Mouse (Mus musculus) intestine, embryonic 14.5 days (tissue): ENCODE data around the gene Trpm2. TPM values are rescaled to one million over a fixed set of nuclear protein-coding genes. Genes with fewer than 3 reads are reported as not detected.
A peak's percentile ranks its signal among the peaks of the same experiment; 100 is the strongest.

Experiments
- ATAC-seq: fragments of 200-750 bp; cut with Nextera tagmentation; replicated peaks from 2 replicates; pipeline ENCODE4 v1.8.0; 2017; ENCODE audit warnings: low read depth, moderate number of reproducible peaks, moderate TSS enrichment, moderate library complexity; ENCODE audit not compliant: low FRiP score, low TSS enrichment
- DNase-seq: peaks from one replicate; pipeline ENCODE4 v3.0.0-alpha.2; 2018; ENCODE audit warnings: low spot score
- H3K27ac ChIP-seq: fragments of 300-500 bp; sonication (generic); 2 replicates; pipeline ENCODE4 v1.5.1; 2014; ENCODE audit warnings: low read depth, mild to moderate bottlenecking, control low read depth
- H3K27me3 ChIP-seq: fragments of 300-500 bp; sonication (generic); replicated peaks from 2 replicates; pipeline ENCODE4 v1.6.1; 2014; ENCODE audit warnings: low read length, control low read depth; ENCODE audit not compliant: control insufficient read depth, insufficient read depth
- H3K36me3 ChIP-seq: fragments of 300-500 bp; sonication (generic); 2 replicates; pipeline ENCODE4 v1.6.1; 2014; ENCODE audit warnings: low read length, control low read depth; ENCODE audit not compliant: control insufficient read depth, insufficient read depth
- H3K4me1 ChIP-seq: fragments of 300-500 bp; sonication (generic); replicated peaks from 2 replicates; pipeline ENCODE4 v1.6.1; 2014; ENCODE audit warnings: low read length, control low read depth, mixed read lengths; ENCODE audit not compliant: control insufficient read depth, insufficient read depth
- H3K4me2 ChIP-seq: fragments of 300-500 bp; sonication (generic); 2 replicates; pipeline ENCODE4 v1.6.1; 2014; ENCODE audit warnings: low read length
- H3K4me3 ChIP-seq: fragments of 300-500 bp; sonication (generic); 2 replicates; pipeline ENCODE4 v1.5.1; 2014; ENCODE audit warnings: low read depth, low read length, control low read depth, mixed read lengths
- H3K9ac ChIP-seq: fragments of 300-500 bp; sonication (generic); 2 replicates; pipeline ENCODE4 v1.6.1; 2014; ENCODE audit warnings: mild to moderate bottlenecking, low read length
- H3K9me3 ChIP-seq: fragments of 300-500 bp; sonication (generic); 2 replicates; pipeline ENCODE4 v1.6.1; 2016; ENCODE audit warnings: low read length, control low read depth; ENCODE audit not compliant: control insufficient read depth
- WGBS: fragments of 180-500 bp; shearing (Covaris S2); extraction: QIAGEN DNeasy Blood & Tissue Kit; methylation state at CpG from one replicate; pipeline ENCODE4 v1.1.7; 2014; 5-methylcytosine and 5-hydroxymethylcytosine counted together
- polyA plus RNA-seq: library from polyadenylated mRNA; unstranded; fragments of >200 nt; fragmentation: Nextera tagmentation; extraction: Ambion mirVana; gene quantifications from 2 replicates; pipeline ENCODE4 v1.2.1, GENCODE M21; 2014

The Trpm2 gene
- polyA plus RNA-seq, 1 experiment from 2014 or later, result 1.2 TPM

- 54% methylated on average over 12 of the region's 12 CpGs for WGBS
- no peaks in the 10 kb centered on the region for H3K27me3 ChIP-seq
- H3K4me2 ChIP-seq, result no peak overlapping the region
- no peaks in the 10 kb centered on the region for H3K4me1 ChIP-seq
- no peaks in the 10 kb centered on the region for H3K36me3 ChIP-seq
- DNase-seq (peak; percentile 62), ATAC-seq (no peak)
- no peak overlapping the region for H3K4me3 ChIP-seq
- no peak overlapping the region for H3K9ac ChIP-seq
- H3K27ac ChIP-seq, result no peak overlapping the region
- no peaks in the 10 kb centered on the region for H3K9me3 ChIP-seq
Measured at GRCm38 (mm10) chr10:77886007-77886747, 84.2 kb downstream of the Trpm2 start.

DNA sequence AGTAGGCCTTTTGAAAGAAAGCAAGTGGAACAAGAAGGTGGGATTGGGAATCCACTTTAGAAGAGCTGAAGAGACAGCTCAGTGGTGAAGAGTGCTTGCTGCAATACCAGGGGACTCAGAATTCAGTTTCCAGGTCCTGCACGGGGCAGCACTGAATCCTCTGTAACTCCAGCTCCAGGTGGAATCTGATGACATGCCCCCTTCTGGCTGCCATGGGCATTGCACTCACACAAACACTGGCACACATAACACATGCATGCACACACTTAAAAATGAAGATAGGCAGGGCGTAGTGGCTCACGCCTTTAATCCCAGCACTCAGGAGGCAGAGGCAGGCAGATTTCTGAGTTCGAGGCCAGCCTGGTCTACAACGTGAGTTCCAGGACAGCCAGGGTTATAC is 87.8 kb downstream of the Trpm2 start:
- Histone ChIP-seq H3K4me3 (no peak overlapping the region), H3K4me2 (no peak overlapping the region), H3K27ac (no peak overlapping the region), H3K36me3 (no peaks in the 10 kb centered on the region), H3K4me1 (no peaks in the 10 kb centered on the region), H3K9me3 (no peaks in the 10 kb centered on the region), H3K9ac (no peak overlapping the region), H3K27me3 (no peaks in the 10 kb centered on the region)
- ATAC-seq (no peak), DNase-seq (no peak)
- WGBS, result 85% methylated on average over 5 of the region's 5 CpGs

GRCm38 (mm10) chr10:77880305-77880704 is 90.1 kb downstream of the Trpm2 start:
- 81% methylated on average over 3 of the region's 3 CpGs for WGBS
- ATAC-seq (no peak), DNase-seq (no peak)
- no peak overlapping the region for H3K27ac ChIP-seq
- H3K4me1 ChIP-seq, result no peaks in the 10 kb centered on the region
- H3K27me3 ChIP-seq, result no peaks in the 10 kb centered on the region
- no peaks in the 10 kb centered on the region for H3K36me3 ChIP-seq
- no peak overlapping the region for H3K4me2 ChIP-seq
- no peak overlapping the region for H3K9ac ChIP-seq
- no peak overlapping the region for H3K4me3 ChIP-seq
- H3K9me3 ChIP-seq, result no peaks in the 10 kb centered on the region

- WGBS, result 59% methylated on average over 6 of the region's 6 CpGs
Measured at GRCm38 (mm10) chr10:77878985-77879384, 91.4 kb downstream of the Trpm2 start.

DNA sequence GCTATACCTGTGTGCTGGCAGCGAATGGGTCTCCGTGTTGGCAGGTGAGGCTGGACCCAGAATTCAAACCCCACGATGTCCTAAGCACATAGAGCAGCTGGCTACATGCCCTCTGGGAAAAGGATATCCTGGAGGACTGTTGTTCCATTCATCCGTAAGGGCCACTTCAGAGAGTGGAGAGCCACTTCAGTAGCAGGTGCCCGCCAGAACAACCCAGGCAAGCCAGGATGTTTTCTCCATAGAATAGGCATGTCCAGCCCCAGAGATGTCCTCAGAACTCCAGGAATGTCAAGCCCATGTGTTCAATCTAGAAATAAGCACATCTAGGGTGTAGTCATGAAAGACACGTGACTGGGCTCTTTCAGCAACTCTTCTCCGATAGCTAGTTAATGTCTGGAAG is 100.7 kb downstream of the Trpm2 start:
- H3K27me3 ChIP-seq, result no peaks in the 10 kb centered on the region
- ATAC-seq (no peak), DNase-seq (no peak)
- H3K9me3 ChIP-seq, result no peaks in the 10 kb centered on the region
- WGBS, result 90% methylated on average over 7 of the region's 7 CpGs
- no peaks in the 10 kb centered on the region for H3K4me1 ChIP-seq
- no peaks in the 10 kb centered on the region for H3K36me3 ChIP-seq
- no peak overlapping the region for H3K27ac ChIP-seq
- H3K4me3 ChIP-seq, result no peak overlapping the region
- no peak overlapping the region for H3K9ac ChIP-seq
- H3K4me2 ChIP-seq, result no peak overlapping the region

More at GRCm38 (mm10) chr10:77878985-77879384, 91.4 kb downstream of the Trpm2 start:
- DNase-seq (no peak), ATAC-seq (no peak)
- Histone ChIP-seq H3K4me2 (no peak overlapping the region), H3K4me3 (no peak overlapping the region), H3K36me3 (no peaks in the 10 kb centered on the region), H3K27me3 (no peaks in the 10 kb centered on the region), H3K4me1 (no peaks in the 10 kb centered on the region), H3K9me3 (no peaks in the 10 kb centered on the region), H3K9ac (no peak overlapping the region), H3K27ac (no peak overlapping the region)

- ATAC-seq, result no peak
- WGBS, result 10% methylated on average over 1 of the region's 1 CpGs
- Histone ChIP-seq H3K4me2 (no peak overlapping the region), H3K9ac (no peak overlapping the region), H3K27me3 (no peaks in the 10 kb centered on the region), H3K9me3 (no peaks in the 10 kb centered on the region), H3K36me3 (no peaks in the 10 kb centered on the region), H3K4me1 (no peaks in the 10 kb centered on the region), H3K4me3 (no peak overlapping the region), H3K27ac (no peak overlapping the region)
- DNase-seq, result no peak
Measured at GRCm38 (mm10) chr10:77867546-77867945, 102.8 kb downstream of the Trpm2 start.

DNA sequence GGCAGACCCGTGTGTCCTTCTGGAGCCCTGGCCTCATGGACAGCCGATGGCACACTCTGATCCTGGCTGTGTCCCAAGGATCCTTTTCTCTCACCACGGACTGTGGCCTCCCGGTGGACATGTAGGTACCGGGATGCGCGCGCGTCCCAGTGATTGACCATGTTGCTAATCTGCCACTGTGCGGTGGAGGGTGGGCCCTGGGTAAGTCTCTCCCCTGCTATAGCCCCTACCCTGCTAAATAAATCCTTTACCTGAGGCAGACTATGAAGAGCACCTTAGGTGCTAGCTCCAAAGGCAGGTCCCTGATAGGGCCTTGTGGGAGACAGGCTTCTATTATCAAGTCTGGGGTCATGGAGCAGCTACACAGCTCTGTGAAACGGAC is 105.6 kb downstream of the Trpm2 start:
- ATAC-seq (no peak; the same call in 1 of the 2 replicates), DNase-seq (no peak)
- Histone ChIP-seq H3K4me3 (peak overlapping the region; percentile 16), H3K36me3 (no peaks in the 10 kb centered on the region), H3K4me1 (no peaks in the 10 kb centered on the region), H3K27me3 (no peaks in the 10 kb centered on the region), H3K27ac (no peak overlapping the region), H3K4me2 (peak overlapping the region; percentile 46), H3K9me3 (no peaks in the 10 kb centered on the region), H3K9ac (no peak overlapping the region)
- 25% methylated on average over 11 of the region's 11 CpGs for WGBS

- Histone ChIP-seq H3K4me2 (peak overlapping the region; percentile 46), H3K4me3 (peak overlapping the region; percentile 16), H3K36me3 (no peaks in the 10 kb centered on the region), H3K27ac (no peak overlapping the region), H3K9ac (no peak overlapping the region), H3K27me3 (no peaks in the 10 kb centered on the region), H3K9me3 (no peaks in the 10 kb centered on the region), H3K4me1 (no peaks in the 10 kb centered on the region)
- 29% methylated on average over 14 of the region's 14 CpGs for WGBS
- peak; percentile 91 for ATAC-seq
- peak; percentile 62 for DNase-seq
Measured at GRCm38 (mm10) chr10:77864067-77864761, 106.1 kb downstream of the Trpm2 start.

GRCm38 (mm10) chr10:77861675-77862074 is 108.7 kb downstream of the Trpm2 start, which contains the start of gene Gm3285:
Gene Gm3285, plus strand, starts transcription at chr10:77861975.
- Histone ChIP-seq H3K9ac (no peak within 1 kb of the TSS), H3K27me3 (no peaks in the 10 kb centered on the region), H3K4me1 (no peaks in the 10 kb centered on the region), H3K4me2 (no peak within 1 kb of the TSS), H3K36me3 (no peaks in the 10 kb centered on the region), H3K9me3 (no peaks in the 10 kb centered on the region), H3K4me3 (no peak within 1 kb of the TSS), H3K27ac (no peak within 1 kb of the TSS)
- ATAC-seq (no peak), DNase-seq (no peak)
- 44% methylated on average over 7 of the region's 7 CpGs for WGBS
